Mouse (Mus musculus) heart, postnatal 0 days (tissue): ENCODE results near the gene Hikeshi.

Experiments
- CTCF ChIP-seq: IDR thresholded peaks from 2 replicates; pipeline ENCODE4 v1.5.1; 2016; ENCODE audit warnings: antibody characterized with exemption, control low read depth, low read depth
- EP300 ChIP-seq: IDR thresholded peaks from 2 replicates; pipeline ENCODE4 v1.6.1; 2016; ENCODE audit warnings: antibody characterized with exemption, low read depth

GRCm38 (mm10) chr7:89980133-89980484 is 39.1 kb upstream of the Hikeshi start:
- TF ChIP-seq CTCF (no peak), EP300 (no peak)
